Comparison of ENCODE assay signal across 12 mouse cellular contexts in the genomic region with DNA sequence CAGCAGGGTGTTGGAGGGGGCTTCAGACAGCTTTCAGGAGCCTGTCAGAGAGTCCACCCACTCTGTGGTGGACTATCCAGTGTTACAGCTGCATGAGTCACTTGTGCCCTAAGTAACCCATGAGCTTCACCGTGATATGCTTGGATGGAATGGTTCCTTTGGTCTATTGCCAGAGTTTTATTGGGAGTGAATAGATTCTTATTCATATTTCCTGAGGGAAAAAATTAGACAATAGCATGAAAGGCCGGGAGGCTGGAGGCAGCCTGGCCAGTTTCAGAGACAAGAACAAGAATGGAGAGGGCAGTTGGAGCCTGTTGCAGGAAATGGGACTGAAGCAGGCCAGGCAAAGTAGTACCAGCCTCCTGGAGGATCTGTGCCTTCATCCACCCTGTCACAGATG.
"Had no signal": no experiment of that assay in that cellular context is flagged by ENCODE, and none has a peak within 500 bp of the region (broad histone marks: within the 10 kb centered on the region; RNA-seq: fewer than 3 reads in every experiment).

No protein-coding gene starts in this region.

- DNase-seq: left cerebral cortex, postnatal 4 days; liver; liver, embryonic 13.5 days; liver, postnatal 0 days; lung, adult 18-20 months; lung, adult 2 months; lung, embryonic 14.5 days; lung, postnatal 10 days; lung, postnatal 14 days; lung, postnatal 36 days; lung, postnatal 4 days; midbrain, embryonic 14.5 days had no signal
